Mouse (Mus musculus) leukemia stem cell, adult 10-12 weeks (primary cell): Measurements from ENCODE around the gene Olfr1368. TPM values are rescaled to one million over a fixed set of nuclear protein-coding genes. Genes with fewer than 3 reads are reported as not detected.

Experiments
- polyA plus RNA-seq: library from polyadenylated mRNA; stranded (reverse); fragments of >175 nt; gene quantifications from 2 replicates; pipeline ENCODE4 v1.2.3, GENCODE M21; 2012; ENCODE audit warnings: low replicate concordance

Gene Olfr1368
- not detected in 2 replicates for polyA plus RNA-seq

GRCm38 (mm10) chr13:21145767-21146166 lies at the start of gene Olfr1368:
TSS of gene Olfr1368 (minus strand) at chr13:21145867.

DNA sequence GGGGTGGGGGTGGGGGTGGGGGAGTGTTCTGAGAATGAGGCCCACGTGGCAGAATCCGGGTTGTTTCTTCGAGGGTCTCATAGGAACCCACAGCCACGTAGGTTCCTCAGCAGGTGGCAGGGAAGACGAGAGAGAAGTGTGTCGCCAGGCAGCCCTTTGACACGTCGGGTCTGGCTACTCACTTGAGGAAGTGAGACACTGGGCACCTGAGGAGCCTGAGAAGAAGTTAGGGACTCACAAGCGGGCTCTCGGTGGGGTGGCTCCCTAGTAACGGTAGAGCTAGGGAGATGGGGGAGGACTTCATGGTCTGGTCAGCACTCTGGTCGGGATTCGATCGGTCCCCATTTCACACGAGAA lies 33.7 kb upstream of the Olfr1368 start, which contains the start of gene Trim27:
Trim27 (plus strand) TSS at position 79 of the 357 bp plus-strand sequence.

DNA sequence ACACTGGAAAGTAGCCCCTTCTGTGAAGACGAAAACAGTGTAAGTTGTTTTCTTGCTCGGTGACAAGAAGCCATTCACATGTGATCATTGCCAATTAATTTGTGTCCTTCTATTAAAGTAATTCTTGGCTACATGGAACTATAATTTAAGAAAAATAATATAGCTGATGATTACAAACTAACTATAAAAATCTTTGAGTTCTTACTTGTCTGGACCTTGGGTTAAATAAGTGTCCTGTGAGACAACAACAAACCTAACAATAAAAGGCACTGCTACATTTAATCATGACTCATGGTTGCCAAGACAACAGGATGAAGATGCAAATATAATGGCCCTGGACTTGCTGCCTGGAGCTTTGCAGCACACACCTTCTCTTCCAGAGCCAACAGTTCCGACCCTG lies 16.3 kb downstream of the Olfr1368 start, which contains the start of gene Olfr263:
Olfr263 (plus strand) TSS at position 301 of the 400 bp plus-strand sequence.

DNA sequence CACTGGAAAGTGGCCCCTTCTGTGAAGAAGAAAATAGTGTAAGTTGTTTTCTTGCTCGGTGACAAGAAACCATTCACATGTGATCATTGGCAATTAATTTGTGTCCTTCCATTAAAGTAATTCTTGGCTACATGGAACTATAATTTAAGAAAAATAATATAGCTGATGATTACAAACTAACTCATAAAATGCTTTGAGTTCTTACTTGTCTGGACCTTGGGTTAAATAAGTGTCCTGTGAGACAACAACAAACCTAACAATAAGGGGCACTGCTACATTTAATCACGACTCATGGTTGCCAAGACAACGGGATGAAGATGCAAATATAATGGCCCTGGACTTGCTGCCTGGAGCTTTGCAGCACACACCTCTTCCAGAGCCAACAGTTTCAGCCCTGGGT lies 34.5 kb downstream of the Olfr1368 start, which contains the start of gene Olfr1369-ps1:
Olfr1369-ps1 (plus strand) TSS at position 301 of the 400 bp plus-strand sequence.

Other genes with a start within 250 kb of the Olfr1368 start
- gene Olfr1370, start 70.9 kb downstream of the Olfr1368 start, polyA plus RNA-seq, result not detected in 2 replicates
- not detected in 2 replicates for gene Olfr1369-ps1, start 34.4 kb downstream of the Olfr1368 start, polyA plus RNA-seq
- gene Olfr263, start 16.2 kb downstream of the Olfr1368 start, polyA plus RNA-seq, result not detected in 2 replicates
- gene Trim27, start 33.6 kb upstream of the Olfr1368 start, polyA plus RNA-seq, result 116 TPM in 2 replicates
- not detected in 2 replicates for gene Gpx5, start 146.9 kb upstream of the Olfr1368 start, polyA plus RNA-seq
- gene Gpx6, start 166.3 kb upstream of the Olfr1368 start, polyA plus RNA-seq, result not detected in 2 replicates
- not detected in 2 replicates for gene Olfr1367, start 201.0 kb upstream of the Olfr1368 start, polyA plus RNA-seq
- gene Zscan12, start 217.0 kb upstream of the Olfr1368 start, polyA plus RNA-seq, result 1.4 and 1.5 TPM in 2 replicates